Mouse (Mus musculus) forebrain, embryonic 12.5 days (tissue): ENCODE data around the gene Slc9a9. TPM values are rescaled to one million over a fixed set of nuclear protein-coding genes. Genes with fewer than 3 reads are reported as not detected.

Experiments
- ATAC-seq: fragments of 200-750 bp; cut with Nextera tagmentation; 2 replicates; pipeline ENCODE4 v1.8.0; 2017; ENCODE audit warnings: moderate TSS enrichment; ENCODE audit not compliant: low FRiP score
- H3K27ac ChIP-seq: fragments of 300-500 bp; sonication (generic); 2 replicates; pipeline ENCODE4 v1.5.1; 2016; ENCODE audit warnings: mild to moderate bottlenecking
- H3K27me3 ChIP-seq: fragments of 300-500 bp; sonication (generic); 2 replicates; pipeline ENCODE4 v1.6.1; 2016; ENCODE audit warnings: mild to moderate bottlenecking
- H3K36me3 ChIP-seq: fragments of 300-500 bp; sonication (generic); replicated peaks from 2 replicates; pipeline ENCODE4 v1.6.1; 2016; ENCODE audit warnings: mild to moderate bottlenecking
- H3K4me1 ChIP-seq: fragments of 300-500 bp; sonication (generic); 2 replicates; pipeline ENCODE4 v1.6.1; 2016
- H3K4me2 ChIP-seq: fragments of 300-500 bp; sonication (generic); 2 replicates; pipeline ENCODE4 v1.6.1; 2016; ENCODE audit warnings: mild to moderate bottlenecking, moderate library complexity
- H3K4me3 ChIP-seq: fragments of 300-500 bp; sonication (generic); replicated peaks from 2 replicates; pipeline ENCODE4 v1.5.1; 2016; ENCODE audit warnings: mild to moderate bottlenecking
- H3K9ac ChIP-seq: fragments of 300-500 bp; sonication (generic); 2 replicates; pipeline ENCODE4 v1.6.1; 2016; ENCODE audit warnings: mild to moderate bottlenecking
- H3K9me3 ChIP-seq: fragments of 300-500 bp; sonication (generic); 2 replicates; pipeline ENCODE4 v1.6.1; 2016
- WGBS: fragments of 180-500 bp; shearing (Covaris S2); methylation state at CpG from one replicate; pipeline ENCODE4 v1.1.7; 2016; 5-methylcytosine and 5-hydroxymethylcytosine counted together
- polyA plus RNA-seq: library from polyadenylated mRNA; unstranded; fragments of >200 nt; fragmentation: Nextera tagmentation; extraction: Ambion mirVana; gene quantifications from 2 replicates; pipeline ENCODE4 v1.2.1, GENCODE M21; 2016

Gene Slc9a9
- polyA plus RNA-seq, 1 experiment from 2014 or later = 2.8 TPM

GRCm38 (mm10) chr9:95034140-95034970 lies 364.6 kb downstream of the Slc9a9 start:
- no peaks in the 10 kb centered on the region for H3K36me3 ChIP-seq
- H3K4me2 ChIP-seq = no peak overlapping the region
- H3K9ac ChIP-seq = no peak overlapping the region
- H3K27me3 ChIP-seq = no peaks in the 10 kb centered on the region
- H3K4me3 ChIP-seq = no peak overlapping the region
- no peaks in the 10 kb centered on the region for H3K9me3 ChIP-seq
- H3K27ac ChIP-seq = no peak overlapping the region
- WGBS = 63% methylated on average over 3 of the region's 3 CpGs
- H3K4me1 ChIP-seq = no peaks in the 10 kb centered on the region
- no peak; the same call in 1 of the 2 replicates for ATAC-seq

- no peak overlapping the region for H3K9ac ChIP-seq
- H3K4me1 ChIP-seq = no peaks in the 10 kb centered on the region
- no peaks in the 10 kb centered on the region for H3K9me3 ChIP-seq
- no peaks in the 10 kb centered on the region for H3K27me3 ChIP-seq
- ATAC-seq = no peak
- H3K4me2 ChIP-seq = no peak overlapping the region
- no peak overlapping the region for H3K4me3 ChIP-seq
- H3K36me3 ChIP-seq = no peaks in the 10 kb centered on the region
- no peak overlapping the region for H3K27ac ChIP-seq
Observed at GRCm38 (mm10) chr9:95036209-95036608, 366.5 kb downstream of the Slc9a9 start.

DNA sequence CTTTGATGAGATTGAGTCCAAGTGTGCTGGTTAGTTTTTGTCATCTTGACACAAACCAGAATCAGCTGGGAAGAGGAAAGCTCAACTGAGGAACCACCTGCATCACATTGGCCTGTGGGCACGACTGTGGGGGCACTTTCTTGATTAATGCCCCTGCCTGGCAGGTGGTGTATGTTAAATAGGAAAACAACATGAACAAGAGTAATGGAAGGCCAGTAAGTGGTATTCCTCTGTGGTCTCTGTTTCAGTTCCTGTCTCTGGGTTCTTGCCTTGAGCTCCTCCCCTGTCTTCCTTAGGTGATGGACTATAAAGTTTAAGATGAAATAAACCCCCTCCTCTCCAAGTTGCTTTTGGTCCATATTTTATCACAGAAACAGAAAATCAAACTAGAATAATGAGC lies 372.7 kb downstream of the Slc9a9 start:
- Histone ChIP-seq H3K27me3 (no peaks in the 10 kb centered on the region), H3K4me3 (no peak overlapping the region), H3K36me3 (no peaks in the 10 kb centered on the region), H3K4me2 (no peak overlapping the region), H3K9ac (no peak overlapping the region), H3K9me3 (no peaks in the 10 kb centered on the region), H3K4me1 (no peaks in the 10 kb centered on the region), H3K27ac (no peak overlapping the region)
- 88% methylated on average over 1 of the region's 1 CpGs for WGBS
- ATAC-seq = no peak

GRCm38 (mm10) chr9:95052160-95052559 lies 382.5 kb downstream of the Slc9a9 start:
- H3K27ac ChIP-seq = no peak overlapping the region
- ATAC-seq = no peak
- no peaks in the 10 kb centered on the region for H3K4me1 ChIP-seq
- no peak overlapping the region for H3K4me2 ChIP-seq
- H3K4me3 ChIP-seq = no peak overlapping the region
- no peaks in the 10 kb centered on the region for H3K36me3 ChIP-seq
- no peaks in the 10 kb centered on the region for H3K9me3 ChIP-seq
- H3K9ac ChIP-seq = no peak overlapping the region
- 90% methylated on average over 9 of the region's 9 CpGs for WGBS
- no peaks in the 10 kb centered on the region for H3K27me3 ChIP-seq

- Histone ChIP-seq H3K27ac (no peak overlapping the region), H3K4me1 (no peaks in the 10 kb centered on the region), H3K4me2 (no peak overlapping the region), H3K9me3 (no peaks in the 10 kb centered on the region), H3K9ac (no peak overlapping the region), H3K4me3 (no peak overlapping the region), H3K27me3 (no peaks in the 10 kb centered on the region), H3K36me3 (no peaks in the 10 kb centered on the region)
- ATAC-seq = no peak
- WGBS = 81% methylated on average over 5 of the region's 5 CpGs
Observed at GRCm38 (mm10) chr9:95053183-95053582, 383.5 kb downstream of the Slc9a9 start.

DNA sequence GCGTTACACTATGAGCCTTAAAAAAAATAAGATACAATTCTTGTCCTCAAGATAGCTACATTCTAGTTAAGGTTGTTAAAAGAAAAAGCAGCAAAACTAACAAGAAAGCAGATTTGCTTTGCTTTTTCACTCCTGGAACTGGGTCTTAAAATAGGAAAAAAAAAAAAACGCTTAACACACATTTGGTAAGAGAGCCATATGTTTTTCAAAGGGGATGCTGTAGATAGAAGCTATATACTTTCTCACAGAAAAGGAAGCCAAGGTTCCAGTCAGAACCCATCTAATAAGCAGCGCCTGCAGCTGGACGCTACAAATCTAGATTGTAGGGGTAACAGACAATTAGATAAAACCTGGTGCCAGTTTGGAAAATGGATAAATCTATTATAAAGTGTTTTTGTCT lies 386.1 kb downstream of the Slc9a9 start:
- H3K9ac ChIP-seq = no peak overlapping the region
- H3K4me2 ChIP-seq = no peak overlapping the region
- no peak overlapping the region for H3K4me3 ChIP-seq
- H3K27ac ChIP-seq = no peak overlapping the region
- no peaks in the 10 kb centered on the region for H3K27me3 ChIP-seq
- H3K9me3 ChIP-seq = no peaks in the 10 kb centered on the region
- no peak for ATAC-seq
- no peaks in the 10 kb centered on the region for H3K36me3 ChIP-seq
- 88% methylated on average over 4 of the region's 4 CpGs for WGBS
- no peaks in the 10 kb centered on the region for H3K4me1 ChIP-seq

- no peak for ATAC-seq
- Histone ChIP-seq H3K36me3 (no peaks in the 10 kb centered on the region), H3K4me3 (no peak overlapping the region), H3K9ac (no peak overlapping the region), H3K4me2 (no peak overlapping the region), H3K27me3 (no peaks in the 10 kb centered on the region), H3K27ac (no peak overlapping the region), H3K9me3 (no peaks in the 10 kb centered on the region), H3K4me1 (no peaks in the 10 kb centered on the region)
- WGBS = 94% methylated on average over 4 of the region's 4 CpGs
Observed at GRCm38 (mm10) chr9:95060702-95061101, 391.0 kb downstream of the Slc9a9 start.

DNA sequence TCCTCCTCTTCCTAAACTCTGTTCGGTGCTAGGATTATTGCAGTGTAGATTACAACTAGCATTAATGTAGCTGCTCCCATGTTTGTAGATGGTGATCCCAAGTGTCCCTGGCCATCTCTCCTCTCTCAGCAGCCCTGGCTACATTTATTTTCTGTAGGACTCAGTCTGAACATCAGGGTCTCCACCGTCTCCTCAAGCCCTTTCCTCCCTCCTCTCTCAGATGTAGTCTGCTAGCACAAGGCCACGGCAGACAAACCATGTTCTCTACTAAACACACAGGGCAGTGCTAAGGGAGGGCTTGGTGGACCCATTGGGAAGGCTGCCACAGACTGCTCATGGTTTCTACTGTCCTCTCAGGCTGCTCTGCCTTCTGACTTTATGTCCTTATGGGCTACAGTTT lies 397.3 kb downstream of the Slc9a9 start:
- Histone ChIP-seq H3K4me2 (no peak overlapping the region), H3K9me3 (0 out of 2 replicates have a peak, but pooled peaks cover 4% of the 10 kb centered on the region), H3K36me3 (no peaks in the 10 kb centered on the region), H3K27ac (no peak overlapping the region), H3K4me3 (no peak overlapping the region), H3K9ac (no peak overlapping the region), H3K4me1 (peaks cover 9% of the 10 kb centered on the region), H3K27me3 (no peaks in the 10 kb centered on the region)
- whole genome bisulfite sequencing = 84% methylated on average over 2 of the region's 3 CpGs
- no peak for ATAC-seq

GRCm38 (mm10) chr9:95068466-95068865 lies 398.8 kb downstream of the Slc9a9 start:
- WGBS = 96% methylated on average over 2 of the region's 2 CpGs
- H3K4me3 ChIP-seq = no peak overlapping the region
- peaks cover 13% of the 10 kb centered on the region for H3K4me1 ChIP-seq
- ATAC-seq = no peak
- H3K4me2 ChIP-seq = no peak overlapping the region
- 0 out of 2 replicates have a peak, but pooled peaks cover 4% of the 10 kb centered on the region for H3K9me3 ChIP-seq
- H3K27me3 ChIP-seq = no peaks in the 10 kb centered on the region
- no peaks in the 10 kb centered on the region for H3K36me3 ChIP-seq
- no peak overlapping the region for H3K9ac ChIP-seq
- H3K27ac ChIP-seq = no peak overlapping the region

- Histone ChIP-seq H3K9ac (no peak overlapping the region), H3K4me2 (no peak overlapping the region), H3K36me3 (no peaks in the 10 kb centered on the region), H3K4me1 (peaks cover 22% of the 10 kb centered on the region), H3K9me3 (0 out of 2 replicates have a peak, but pooled peaks cover 4% of the 10 kb centered on the region), H3K27ac (no peak overlapping the region; the same call in 1 of the 2 replicates), H3K27me3 (no peaks in the 10 kb centered on the region), H3K4me3 (no peak overlapping the region)
- peak; percentile 39; the same call in 1 of the 2 replicates for ATAC-seq
- 62% methylated on average over 13 of the region's 13 CpGs for WGBS
Observed at GRCm38 (mm10) chr9:95070832-95071519, 401.3 kb downstream of the Slc9a9 start.

DNA sequence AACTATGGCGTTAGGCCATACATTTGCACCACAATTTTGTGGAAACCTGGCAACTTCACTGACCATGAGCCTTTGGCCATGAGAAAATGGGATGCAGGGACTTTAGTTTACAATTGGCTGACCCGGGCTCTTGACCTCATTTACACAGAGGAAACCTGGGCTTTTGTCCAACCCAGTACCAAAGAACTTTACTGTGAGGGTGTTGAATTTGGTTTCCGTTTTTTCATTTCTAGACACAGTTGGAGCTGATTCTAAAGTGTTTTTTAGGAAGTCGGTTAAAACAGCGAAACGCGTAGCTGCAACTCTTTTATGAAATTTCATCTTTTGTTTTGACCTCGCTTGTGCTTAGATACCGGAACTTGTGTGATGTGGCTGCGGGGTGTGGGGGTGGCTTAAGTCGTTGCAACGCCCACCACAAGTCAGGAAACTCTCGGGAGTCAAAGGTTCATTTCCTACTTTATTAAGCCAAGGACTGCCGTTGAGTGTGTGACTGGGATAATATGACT lies 402.8 kb downstream of the Slc9a9 start:
- Histone ChIP-seq H3K27ac (no peak overlapping the region; the same call in 1 of the 2 replicates), H3K27me3 (no peaks in the 10 kb centered on the region), H3K4me3 (no peak overlapping the region)

GRCm38 (mm10) chr9:95073691-95074090 lies 404.0 kb downstream of the Slc9a9 start:
- H3K36me3 ChIP-seq = no peaks in the 10 kb centered on the region
- ATAC-seq = no peak
- peaks cover 27% of the 10 kb centered on the region for H3K4me1 ChIP-seq
- no peaks in the 10 kb centered on the region for H3K27me3 ChIP-seq
- 0 out of 2 replicates have a peak, but pooled peaks cover 1% of the 10 kb centered on the region for H3K9me3 ChIP-seq
- H3K27ac ChIP-seq = peak overlapping the region; percentile 33; the same call in 1 of the 2 replicates
- 15% methylated on average over 8 of the region's 8 CpGs for WGBS
- no peak overlapping the region for H3K9ac ChIP-seq
- H3K4me3 ChIP-seq = no peak overlapping the region
- H3K4me2 ChIP-seq = no peak overlapping the region

More for the DNA sequence above, 402.8 kb downstream of the Slc9a9 start:
- H3K4me2 ChIP-seq = no peak overlapping the region
- no peak overlapping the region for H3K9ac ChIP-seq
- 78% methylated on average over 14 of the region's 14 CpGs for whole genome bisulfite sequencing
- ATAC-seq = no peak
- H3K9me3 ChIP-seq = 0 out of 2 replicates have a peak, but pooled peaks cover 4% of the 10 kb centered on the region
- no peaks in the 10 kb centered on the region for H3K36me3 ChIP-seq
- H3K4me1 ChIP-seq = peaks cover 23% of the 10 kb centered on the region
